Mouse (Mus musculus) forebrain, embryonic 14.5 days (tissue): ENCODE data around the gene Dnajb14. TPM values are rescaled to one million over a fixed set of nuclear protein-coding genes. Genes with fewer than 3 reads are reported as not detected.

Source experiments
- ATAC-seq: fragments of 200-750 bp; cut with Nextera tagmentation; 2 replicates; pipeline ENCODE4 v1.8.0; 2017; ENCODE audit warnings: mild to moderate bottlenecking, moderate library complexity
- DNase-seq: peaks from one replicate; pipeline ENCODE4 v3.0.0-alpha.2; 2015; ENCODE audit warnings: low spot score
- H3K27ac ChIP-seq: fragments of 300-500 bp; sonication (generic); 2 replicates; pipeline ENCODE4 v1.5.1; 2014; ENCODE audit warnings: low read depth, mild to moderate bottlenecking, control low read depth, low read length, moderate library complexity
- H3K27me3 ChIP-seq: fragments of 300-500 bp; sonication (generic); replicated peaks from 2 replicates; pipeline ENCODE4 v1.6.1; 2014; ENCODE audit warnings: low read length, control low read depth, mixed read lengths; ENCODE audit not compliant: control insufficient read depth, insufficient read depth
- H3K36me3 ChIP-seq: fragments of 300-500 bp; sonication (generic); 2 replicates; pipeline ENCODE4 v1.6.1; 2014; ENCODE audit warnings: low read length, control low read depth; ENCODE audit not compliant: control insufficient read depth, insufficient read depth
- H3K4me1 ChIP-seq: fragments of 300-500 bp; sonication (generic); 2 replicates; pipeline ENCODE4 v1.6.1; 2014; ENCODE audit warnings: antibody characterized with exemption, low read length, control low read depth; ENCODE audit not compliant: control insufficient read depth, insufficient read depth
- H3K4me2 ChIP-seq: fragments of 300-500 bp; sonication (generic); 2 replicates; pipeline ENCODE4 v1.6.1; 2014; ENCODE audit warnings: mild to moderate bottlenecking, control low read depth, low read length
- H3K4me3 ChIP-seq: fragments of 300-500 bp; sonication (generic); 2 replicates; pipeline ENCODE4 v1.5.1; 2014; ENCODE audit warnings: low read depth, low read length, control low read depth
- H3K9ac ChIP-seq: fragments of 300-500 bp; sonication (generic); 2 replicates; pipeline ENCODE4 v1.6.1; 2014; ENCODE audit warnings: mild to moderate bottlenecking, low read length, control low read depth, moderate library complexity
- H3K9me3 ChIP-seq: fragments of 300-500 bp; sonication (generic); replicated peaks from 2 replicates; pipeline ENCODE4 v1.6.1; 2016; ENCODE audit warnings: low read length, control low read depth, mixed read lengths; ENCODE audit not compliant: control insufficient read depth
- WGBS: fragments of 180-500 bp; shearing (Covaris S2); extraction: QIAGEN DNeasy Blood & Tissue Kit; methylation state at CpG from one replicate; pipeline ENCODE4 v1.1.7; 2014; 5-methylcytosine and 5-hydroxymethylcytosine counted together
- polyA plus RNA-seq: library from polyadenylated mRNA; unstranded; fragments of >200 nt; fragmentation: Nextera tagmentation; extraction: Ambion mirVana; gene quantifications from 2 replicates; pipeline ENCODE4 v1.2.1, GENCODE M21; 2014

Gene Dnajb14
- polyA plus RNA-seq, 1 experiment from 2014 or later: 6.3 TPM

DNA sequence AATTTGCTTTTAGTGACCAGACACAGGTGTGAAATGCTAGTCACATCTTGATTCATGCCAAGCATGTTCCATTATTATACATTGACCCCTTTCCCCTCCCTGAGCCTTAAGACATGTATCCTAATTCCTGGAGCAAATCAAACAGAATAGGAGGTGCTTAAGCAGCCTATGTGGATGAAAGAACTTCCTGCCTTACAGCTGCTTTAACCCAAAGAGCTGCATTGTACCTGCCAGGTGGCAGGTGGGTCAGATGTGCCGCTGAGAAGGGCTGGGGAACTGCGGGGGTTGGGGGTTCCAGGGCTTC is 390 bp upstream of the Dnajb14 start:
- H3K36me3 ChIP-seq: peaks cover 11% of the 10 kb centered on the region; the same call in 1 of the 2 replicates
- no peak for DNase-seq
- H3K4me1 ChIP-seq: peaks cover 6% of the 10 kb centered on the region
- H3K27ac ChIP-seq: peak overlapping the region; percentile 97
- H3K4me3 ChIP-seq: peak overlapping the region; percentile 82
- peak overlapping the region; percentile 81 for H3K4me2 ChIP-seq
- peak overlapping the region; percentile 98 for H3K9ac ChIP-seq
- no peaks in the 10 kb centered on the region for H3K9me3 ChIP-seq
- no peak for ATAC-seq
- H3K27me3 ChIP-seq: no peaks in the 10 kb centered on the region
- WGBS: 2% methylated on average over 2 of the region's 2 CpGs

DNA sequence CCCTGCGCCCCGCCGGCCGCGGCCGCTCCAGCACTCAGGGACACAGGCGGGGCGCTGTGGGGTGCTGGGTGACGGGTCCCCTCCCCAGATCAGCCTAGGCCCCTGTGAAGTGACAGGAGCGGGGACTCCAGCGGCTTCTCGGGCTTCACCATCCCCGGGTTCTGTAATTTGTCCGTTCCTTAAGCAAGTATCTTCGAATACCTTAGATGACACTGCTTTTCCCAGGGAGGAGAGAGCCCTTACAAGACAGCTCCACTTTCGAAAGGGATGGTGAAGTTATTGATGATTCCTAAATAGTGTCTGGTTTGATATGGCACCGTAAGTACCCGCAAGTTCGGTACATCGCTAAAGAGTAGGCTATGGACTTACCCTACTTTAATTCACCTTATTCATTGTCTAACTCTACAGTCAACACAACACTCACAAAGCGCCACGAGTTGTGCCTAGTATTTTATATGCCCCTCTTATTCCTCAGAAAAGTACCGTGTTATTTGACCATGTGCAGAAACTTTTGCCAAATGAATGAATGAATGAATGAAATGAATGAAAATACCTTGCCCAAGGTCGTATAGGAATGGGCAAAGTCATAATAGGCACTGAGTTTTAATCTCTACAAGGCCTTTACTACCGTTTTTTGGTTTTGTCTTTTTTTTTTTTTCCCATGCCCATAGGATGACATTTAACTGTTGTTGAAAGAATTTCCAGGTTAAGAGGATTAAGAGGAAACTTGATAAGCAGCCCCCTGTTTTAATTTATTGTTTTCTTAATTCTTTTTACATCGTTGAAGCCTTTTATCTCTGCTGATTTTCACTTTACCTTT is 829 bp downstream of the Dnajb14 start:
- WGBS: 3% methylated on average over 26 of the region's 26 CpGs
- H3K27ac ChIP-seq: peak overlapping the region; percentile 97
- peaks cover 11% of the 10 kb centered on the region; the same call in 1 of the 2 replicates for H3K36me3 ChIP-seq
- peak overlapping the region; percentile 98 for H3K9ac ChIP-seq
- no peaks in the 10 kb centered on the region for H3K9me3 ChIP-seq
- H3K4me1 ChIP-seq: peaks cover 6% of the 10 kb centered on the region
- no peaks in the 10 kb centered on the region for H3K27me3 ChIP-seq
- DNase-seq (peak; percentile 39), ATAC-seq (no peak; the same call in 1 of the 2 replicates)
- H3K4me3 ChIP-seq: peak overlapping the region; percentile 82
- H3K4me2 ChIP-seq: peak overlapping the region; percentile 81

DNA sequence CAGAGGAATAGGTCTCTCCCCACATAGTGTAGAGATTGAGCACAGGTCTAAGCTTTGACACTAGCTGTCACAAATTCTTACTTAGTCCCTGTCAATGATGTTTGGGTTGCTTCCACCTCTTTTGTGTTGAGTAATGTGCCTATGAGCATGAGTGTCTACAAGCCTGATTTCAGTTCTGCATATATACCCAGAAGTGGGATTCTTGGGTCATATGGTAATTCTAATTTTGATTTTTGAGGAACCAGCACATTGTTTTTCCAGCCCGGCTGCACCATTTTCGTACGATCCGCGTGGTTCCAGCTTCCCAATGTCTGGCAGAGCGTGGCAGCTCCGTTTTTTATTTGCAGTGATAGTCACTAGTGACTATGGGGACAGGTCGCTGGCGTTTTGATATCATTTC is 1.9 kb downstream of the Dnajb14 start:
- H3K27ac ChIP-seq: no peak overlapping the region
- peaks cover 6% of the 10 kb centered on the region for H3K4me1 ChIP-seq
- H3K36me3 ChIP-seq: peaks cover 11% of the 10 kb centered on the region; the same call in 1 of the 2 replicates
- H3K27me3 ChIP-seq: no peaks in the 10 kb centered on the region
- no peaks in the 10 kb centered on the region for H3K9me3 ChIP-seq
- H3K4me2 ChIP-seq: no peak overlapping the region
- 95% methylated on average over 9 of the region's 9 CpGs for WGBS
- no peak for DNase-seq
- H3K4me3 ChIP-seq: no peak overlapping the region
- ATAC-seq: no peak
- no peak overlapping the region for H3K9ac ChIP-seq

- no peaks in the 10 kb centered on the region for H3K4me1 ChIP-seq
- no peaks in the 10 kb centered on the region for H3K36me3 ChIP-seq
- H3K27me3 ChIP-seq: no peaks in the 10 kb centered on the region
- ATAC-seq (no peak), DNase-seq (no peak)
- no peak overlapping the region for H3K9ac ChIP-seq
- H3K9me3 ChIP-seq: no peaks in the 10 kb centered on the region
- H3K27ac ChIP-seq: no peak overlapping the region
- H3K4me2 ChIP-seq: no peak overlapping the region
- H3K4me3 ChIP-seq: no peak overlapping the region
- 94% methylated on average over 3 of the region's 3 CpGs for WGBS
Measured at GRCm38 (mm10) chr3:137879313-137879712, 11.8 kb downstream of the Dnajb14 start.

DNA sequence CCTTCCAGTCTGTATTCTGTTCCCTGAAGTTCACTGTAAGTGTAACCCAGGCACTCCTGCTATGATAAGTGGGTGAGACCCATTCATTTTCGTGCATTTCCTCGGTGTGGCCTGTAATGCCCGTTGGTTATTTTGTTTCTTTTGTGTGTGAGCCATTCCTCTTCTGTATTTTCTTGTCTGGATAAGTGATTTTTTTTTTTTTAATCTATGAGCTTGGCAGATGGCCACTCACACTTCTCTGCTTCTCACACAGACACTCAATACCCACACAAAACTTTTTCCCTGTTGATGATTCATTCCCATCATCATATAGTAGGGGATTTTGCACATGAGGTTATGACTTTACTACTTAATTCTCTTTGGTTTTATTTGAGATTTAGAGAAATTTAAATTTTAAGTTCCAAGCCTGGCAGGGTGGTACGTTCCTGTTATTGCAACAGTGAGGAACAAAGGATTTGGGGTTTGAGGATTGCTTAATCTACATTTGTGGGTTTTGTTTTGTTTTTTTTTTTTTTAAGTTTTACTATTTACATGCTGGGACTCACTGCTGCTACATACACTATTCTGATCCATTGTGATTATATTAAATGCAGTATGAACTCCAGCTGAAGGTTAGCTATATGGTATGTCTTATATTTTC is 12.8 kb downstream of the Dnajb14 start:
- Histone ChIP-seq H3K27ac (no peak overlapping the region), H3K9ac (no peak overlapping the region), H3K27me3 (no peaks in the 10 kb centered on the region), H3K4me3 (no peak overlapping the region), H3K9me3 (no peaks in the 10 kb centered on the region), H3K4me2 (no peak overlapping the region), H3K36me3 (no peaks in the 10 kb centered on the region), H3K4me1 (no peaks in the 10 kb centered on the region)
- DNase-seq: no peak
- no peak for ATAC-seq
- 71% methylated on average over 4 of the region's 4 CpGs for WGBS

- no peak for DNase-seq
- ATAC-seq: no peak
- H3K4me3 ChIP-seq: no peak overlapping the region
- no peaks in the 10 kb centered on the region for H3K4me1 ChIP-seq
- no peaks in the 10 kb centered on the region for H3K36me3 ChIP-seq
- no peak overlapping the region for H3K9ac ChIP-seq
- H3K27ac ChIP-seq: no peak overlapping the region
- no peak overlapping the region for H3K4me2 ChIP-seq
- WGBS: 90% methylated on average over 5 of the region's 5 CpGs
- no peaks in the 10 kb centered on the region for H3K9me3 ChIP-seq
- no peaks in the 10 kb centered on the region for H3K27me3 ChIP-seq
Measured at GRCm38 (mm10) chr3:137881093-137881492, 13.6 kb downstream of the Dnajb14 start.

- 51% methylated on average over 7 of the region's 7 CpGs for WGBS
- ATAC-seq (no peak), DNase-seq (no peak)
- H3K27ac ChIP-seq: no peak overlapping the region
- H3K4me3 ChIP-seq: no peak overlapping the region
- H3K36me3 ChIP-seq: peaks cover 11% of the 10 kb centered on the region; the same call in 1 of the 2 replicates
- no peaks in the 10 kb centered on the region for H3K27me3 ChIP-seq
- H3K4me2 ChIP-seq: no peak overlapping the region
- no peaks in the 10 kb centered on the region; the same call in 1 of the 2 replicates for H3K4me1 ChIP-seq
- H3K9ac ChIP-seq: no peak overlapping the region
- H3K9me3 ChIP-seq: no peaks in the 10 kb centered on the region
Measured at GRCm38 (mm10) chr3:137887961-137888360, 20.5 kb downstream of the Dnajb14 start.

DNA sequence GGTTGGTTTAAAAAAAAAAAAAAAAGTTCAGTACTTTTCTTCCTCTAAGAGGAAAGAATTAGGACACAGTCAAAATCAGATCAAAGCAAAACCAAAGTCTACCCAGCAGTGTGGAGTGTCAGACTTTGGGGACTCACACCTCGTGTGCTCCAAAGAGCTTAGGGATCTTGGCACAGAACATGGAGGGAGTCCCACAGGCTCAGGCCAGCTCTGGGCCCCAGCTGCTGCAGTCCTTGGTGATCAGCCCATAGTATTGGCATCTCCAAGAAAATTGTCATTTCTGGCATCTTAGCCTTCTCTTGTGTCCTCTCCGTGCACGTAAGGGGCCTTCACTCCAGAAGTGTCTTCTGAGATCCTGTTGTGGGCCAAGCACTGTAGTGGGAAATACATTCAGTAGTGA is 23.6 kb downstream of the Dnajb14 start:
- H3K27ac ChIP-seq: no peak overlapping the region
- ATAC-seq (no peak), DNase-seq (no peak)
- 83% methylated on average over 3 of the region's 3 CpGs for WGBS
- H3K4me3 ChIP-seq: no peak overlapping the region
- H3K9me3 ChIP-seq: no peaks in the 10 kb centered on the region
- H3K9ac ChIP-seq: no peak overlapping the region
- H3K36me3 ChIP-seq: peaks cover 24% of the 10 kb centered on the region; the same call in 1 of the 2 replicates
- no peaks in the 10 kb centered on the region; the same call in 1 of the 2 replicates for H3K4me1 ChIP-seq
- H3K27me3 ChIP-seq: no peaks in the 10 kb centered on the region
- H3K4me2 ChIP-seq: no peak overlapping the region

GRCm38 (mm10) chr3:137892118-137892517 is 24.6 kb downstream of the Dnajb14 start:
- Histone ChIP-seq H3K4me1 (no peaks in the 10 kb centered on the region; the same call in 1 of the 2 replicates), H3K27ac (no peak overlapping the region), H3K27me3 (no peaks in the 10 kb centered on the region), H3K9ac (no peak overlapping the region), H3K4me2 (no peak overlapping the region), H3K36me3 (peaks cover 27% of the 10 kb centered on the region; the same call in 1 of the 2 replicates), H3K4me3 (no peak overlapping the region), H3K9me3 (no peaks in the 10 kb centered on the region)
- ATAC-seq: peak; percentile 50
- WGBS: 74% methylated on average over 4 of the region's 4 CpGs
- DNase-seq: no peak
